Mouse (Mus musculus) testis, adult 2 months (tissue): ENCODE measurements around the gene Wdr93. TPM values are rescaled to one million over a fixed set of nuclear protein-coding genes. Genes with fewer than 3 reads are reported as not detected.

ENCODE experiments used
- H3K27ac ChIP-seq: fragments of 200-500 bp; 2 replicates; pipeline ENCODE4 v1.5.1; 2012; ENCODE audit warnings: low read depth, low read length; ENCODE audit not compliant: control insufficient read depth, insufficient read depth
- H3K27me3 ChIP-seq: fragments of 200-500 bp; 2 replicates; pipeline ENCODE4 v1.6.1; 2012; ENCODE audit warnings: mild to moderate bottlenecking, low read length, moderate library complexity; ENCODE audit not compliant: control insufficient read depth, insufficient read depth
- H3K36me3 ChIP-seq: fragments of 200-500 bp; 2 replicates; pipeline ENCODE4 v1.6.1; 2012; ENCODE audit warnings: mild to moderate bottlenecking, low read length; ENCODE audit not compliant: control insufficient read depth, insufficient read depth
- H3K4me1 ChIP-seq: fragments of 200-500 bp; 2 replicates; pipeline ENCODE4 v1.6.1; 2012; ENCODE audit warnings: low read length; ENCODE audit not compliant: control insufficient read depth, insufficient read depth
- H3K4me3 ChIP-seq: fragments of 200-500 bp; 2 replicates; pipeline ENCODE4 v1.5.1; 2012; ENCODE audit warnings: low read depth, mild to moderate bottlenecking, low read length, moderate library complexity, mixed read lengths; ENCODE audit not compliant: control insufficient read depth
- CTCF ChIP-seq: fragments of 200-500 bp; IDR thresholded peaks from 2 replicates; pipeline ENCODE4 v1.5.1; 2012; ENCODE audit warnings: low read depth, mild to moderate bottlenecking, inconsistent platforms, low read length, moderate library complexity; ENCODE audit not compliant: control insufficient read depth, insufficient read depth, insufficient replicate concordance
- POLR2A ChIP-seq: fragments of 200-500 bp; IDR thresholded peaks from 2 replicates; pipeline ENCODE4 v1.6.1; 2012; ENCODE audit warnings: low read depth, mild to moderate bottlenecking, inconsistent platforms, low read length, moderate library complexity; ENCODE audit not compliant: control insufficient read depth
- polyA plus RNA-seq: library from polyadenylated mRNA; depleted of rRNA; stranded (reverse); fragments of >200 nt; gene quantifications from 2 replicates; pipeline ENCODE4 v1.2.3, GENCODE M21; 2012

Gene Wdr93
- polyA plus RNA-seq, 1 experiment: 36.9 TPM

GRCm38 (mm10) chr7:79732622-79733021, 10.3 kb upstream of the Wdr93 start, which contains the start of gene Plin1:
Plin1 (minus strand) TSS chr7:79732903.
- no peak within 1 kb of the TSS for H3K27ac ChIP-seq
- H3K27me3 ChIP-seq: no peaks in the 10 kb centered on the region
- H3K4me1 ChIP-seq: no peaks in the 10 kb centered on the region; the same call in none of the 2 replicates
- peaks cover 7% of the 10 kb centered on the region; the same call in 1 of the 2 replicates for H3K36me3 ChIP-seq
- TF ChIP-seq CTCF (no peak), POLR2A (no peak)
- no peak within 1 kb of the TSS for H3K4me3 ChIP-seq

GRCm38 (mm10) chr7:79734563-79734962, 8.4 kb upstream of the Wdr93 start:
- no peaks in the 10 kb centered on the region; the same call in none of the 2 replicates for H3K4me1 ChIP-seq
- no peak overlapping the region for H3K27ac ChIP-seq
- TF ChIP-seq CTCF (no peak), POLR2A (no peak)
- no peak overlapping the region for H3K4me3 ChIP-seq
- H3K27me3 ChIP-seq: no peaks in the 10 kb centered on the region
- H3K36me3 ChIP-seq: peaks cover 8% of the 10 kb centered on the region

- H3K4me1 ChIP-seq: no peaks in the 10 kb centered on the region; the same call in none of the 2 replicates
- TF ChIP-seq CTCF (no peak), POLR2A (no peak)
- H3K27ac ChIP-seq: no peak overlapping the region
- peak overlapping the region; percentile 73 for H3K4me3 ChIP-seq
- no peaks in the 10 kb centered on the region for H3K27me3 ChIP-seq
- peaks cover 8% of the 10 kb centered on the region for H3K36me3 ChIP-seq
Observed at GRCm38 (mm10) chr7:79736511-79736910, 6.5 kb upstream of the Wdr93 start.

GRCm38 (mm10) chr7:79738913-79739312, 4.0 kb upstream of the Wdr93 start:
- peaks cover 2% of the 10 kb centered on the region for H3K4me1 ChIP-seq
- TF ChIP-seq CTCF: no peak
- no peak for TF ChIP-seq POLR2A
- no peaks in the 10 kb centered on the region for H3K27me3 ChIP-seq
- H3K36me3 ChIP-seq: peaks cover 8% of the 10 kb centered on the region
- H3K4me3 ChIP-seq: no peak overlapping the region
- H3K27ac ChIP-seq: no peak overlapping the region

GRCm38 (mm10) chr7:79740279-79740678, 2.7 kb upstream of the Wdr93 start:
- Histone ChIP-seq H3K27ac (no peak overlapping the region), H3K36me3 (peaks cover 8% of the 10 kb centered on the region), H3K4me1 (peaks cover 2% of the 10 kb centered on the region), H3K4me3 (no peak overlapping the region), H3K27me3 (no peaks in the 10 kb centered on the region)
- TF ChIP-seq POLR2A: no peak
- no peak for TF ChIP-seq CTCF

- peak overlapping the region; percentile 76 for H3K27ac ChIP-seq
- H3K27me3 ChIP-seq: no peaks in the 10 kb centered on the region
- peak overlapping the region; percentile 93 for H3K4me3 ChIP-seq
- H3K4me1 ChIP-seq: peaks cover 2% of the 10 kb centered on the region
- peaks cover 3% of the 10 kb centered on the region for H3K36me3 ChIP-seq
- TF ChIP-seq CTCF: no peak
- no peak for TF ChIP-seq POLR2A
Observed at GRCm38 (mm10) chr7:79742277-79742658, 695 bp upstream of the Wdr93 start.

- Histone ChIP-seq H3K27ac (no peak overlapping the region), H3K36me3 (no peaks in the 10 kb centered on the region; the same call in 1 of the 2 replicates), H3K4me3 (peak overlapping the region; percentile 43), H3K4me1 (peaks cover 2% of the 10 kb centered on the region), H3K27me3 (no peaks in the 10 kb centered on the region)
- no peak for TF ChIP-seq POLR2A
- TF ChIP-seq CTCF: no peak
Observed at GRCm38 (mm10) chr7:79744051-79744450, 1.1 kb downstream of the Wdr93 start.
